ENCODE assay signal across 22 mouse cellular contexts in the genomic region with DNA sequence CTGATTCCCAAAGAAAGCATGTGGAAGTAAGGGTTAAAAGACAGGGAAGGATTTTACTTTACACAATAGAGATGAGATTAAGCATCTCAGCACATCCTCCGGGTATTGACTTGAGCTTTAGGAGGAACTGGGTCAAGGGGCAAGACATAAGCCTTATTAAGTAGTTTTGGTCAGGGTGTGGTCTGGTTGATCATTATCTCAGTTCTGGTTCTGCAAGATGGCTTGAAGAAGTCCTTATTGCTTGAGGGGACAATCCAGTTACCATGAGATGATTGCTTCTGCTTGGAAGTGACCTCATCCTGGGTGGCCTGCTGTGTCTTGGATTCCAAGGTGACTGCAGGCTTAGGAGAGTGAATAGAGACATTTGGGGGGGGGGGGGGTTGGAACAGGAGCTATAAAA. TPM values are rescaled to one million over a fixed set of nuclear protein-coding genes. Genes with fewer than 3 reads are reported as not detected.
DNase-seq lines count a peak whose midpoint lies in the region; ATAC-seq and TF ChIP-seq lines count a peak whose summit lies in the region.
"Had no signal": no experiment of that assay in that cellular context is flagged by ENCODE, and none has a peak within 500 bp of the region (broad histone marks: within the 10 kb centered on the region; RNA-seq: fewer than 3 reads in every experiment).

No protein-coding gene starts in this region.

- WGBS in heart, embryonic 13.5 days = 67% methylated on average over 1 of the region's 1 CpGs
- WGBS in embryonic facial prominence, embryonic 10.5 days = 30% methylated on average over 1 of the region's 1 CpGs
- WGBS in macrophage (ENCODE audit: missing documents) = 71% methylated on average over 1 of the region's 1 CpGs

- H3K27ac ChIP-seq in heart, embryonic 13.5 days (replicated peaks) = peak overlapping the region; percentile 32; the same call in 1 of the 2 replicates
- peak overlapping the region; percentile 65 for H3K27ac ChIP-seq in embryonic facial prominence, embryonic 10.5 days (replicated peaks)
- peak overlapping the region; percentile 15; the same call in 1 of the 2 replicates for H3K27ac ChIP-seq in macrophage
- H3K27ac ChIP-seq: embryonic facial prominence, embryonic 13.5 days; hindbrain, embryonic 15.5 days; intestine, embryonic 15.5 days; kidney, embryonic 15.5 days; limb, embryonic 13.5 days; liver, embryonic 15.5 days had no signal

- TF ChIP-seq CTCF in Patski (IDR thresholded peaks at IDR 0.05) = no peak

- peaks cover 47% of the 10 kb centered on the region for H3K4me1 ChIP-seq in heart, embryonic 13.5 days
- H3K4me1 ChIP-seq in embryonic facial prominence, embryonic 10.5 days = peaks cover 22% of the 10 kb centered on the region
- H3K4me1 ChIP-seq: hindbrain, embryonic 15.5 days; liver, embryonic 15.5 days had no signal

- no peak for DNase-seq in heart, postnatal 14 days
- DNase-seq in Patski (ENCODE audit: low read depth, low spot score) = no peak
- DNase-seq in embryonic facial prominence, embryonic 10.5 days (ENCODE audit: low spot score) = peak; percentile 19
- DNase-seq in frontal cortex, adult 2 months (ENCODE audit: extremely low spot score in 1 of 2, low spot score in 1 of 2) = no peak
- no peak for DNase-seq in cerebellum, adult 11-12 months
- DNase-seq: adrenal gland, postnatal 14 days; cerebellum, adult 8-10 months; gastrocnemius, postnatal 10 days; kidney, postnatal 4 days; layer of hippocampus, adult 9-11 months; midbrain, embryonic 14.5 days; spleen, adult 18-20 months had no signal

- no peaks in the 10 kb centered on the region for H3K27me3 ChIP-seq in heart, embryonic 13.5 days (replicated peaks)
- H3K27me3 ChIP-seq in Patski = no peaks in the 10 kb centered on the region
- no peaks in the 10 kb centered on the region for H3K27me3 ChIP-seq in embryonic facial prominence, embryonic 10.5 days (replicated peaks; ENCODE audit: low read depth, poor library complexity, severe bottlenecking)
- H3K27me3 ChIP-seq: embryonic facial prominence, embryonic 13.5 days; hindbrain, embryonic 15.5 days; intestine, embryonic 15.5 days; kidney, embryonic 15.5 days; limb, embryonic 13.5 days; liver, embryonic 15.5 days had no signal

- no peak overlapping the region for H3K9ac ChIP-seq in heart, embryonic 13.5 days
- H3K9ac ChIP-seq: embryonic facial prominence, embryonic 13.5 days; hindbrain, embryonic 15.5 days; intestine, embryonic 15.5 days; kidney, embryonic 15.5 days; limb, embryonic 13.5 days; liver, embryonic 15.5 days had no signal

- no peak for ATAC-seq in heart, embryonic 13.5 days (ENCODE audit: extremely low read depth, insufficient number of reproducible peaks, low FRiP score, low TSS enrichment)
- ATAC-seq in Patski = peak; percentile 55
- ATAC-seq: activated CD4-positive, CD25-positive, alpha-beta regulatory T cell, adult 4 months; intestine, embryonic 15.5 days had no signal

- H3K4me2 ChIP-seq in heart, embryonic 13.5 days = no peak overlapping the region
- H3K4me2 ChIP-seq: embryonic facial prominence, embryonic 13.5 days; hindbrain, embryonic 15.5 days; intestine, embryonic 15.5 days; kidney, embryonic 15.5 days; limb, embryonic 13.5 days; liver, embryonic 15.5 days had no signal

- intact Hi-C loops in heart, postnatal 14 days (cut with DNase I) = no loop called here

- no peaks in the 10 kb centered on the region for H3K9me3 ChIP-seq in heart, embryonic 13.5 days
- H3K9me3 ChIP-seq in embryonic facial prominence, embryonic 10.5 days = no peaks in the 10 kb centered on the region
- H3K9me3 ChIP-seq: embryonic facial prominence, embryonic 13.5 days; hindbrain, embryonic 15.5 days; intestine, embryonic 15.5 days; kidney, embryonic 15.5 days; limb, embryonic 13.5 days; liver, embryonic 15.5 days had no signal

- H3K79me2 ChIP-seq in macrophage (ENCODE audit: inconsistent target) = no peaks in the 10 kb centered on the region

- H3K4me3 ChIP-seq in heart, embryonic 13.5 days = no peak overlapping the region
- no peak overlapping the region for H3K4me3 ChIP-seq in embryonic facial prominence, embryonic 10.5 days
- H3K4me3 ChIP-seq in macrophage (ENCODE audit: inconsistent target) = no peak overlapping the region
- H3K4me3 ChIP-seq: embryonic facial prominence, embryonic 13.5 days; hindbrain, embryonic 15.5 days; intestine, embryonic 15.5 days; kidney, embryonic 15.5 days; limb, embryonic 13.5 days; liver, embryonic 15.5 days had no signal

- CTCF ChIA-PET in Patski (lab: Charles Lee) = interaction anchor here (1.3 kb wide), 1 partner anchor 16 kb away, joined by 3 read pairs; no protein-coding TSS in a partner anchor

- POLR2A ChIA-PET in Patski (lab: Charles Lee) = interaction anchor here (0.5 to 1.2 kb wide), 3 partner anchors 8 to 119 kb away, joined by 3 to 5 read pairs (median 3); no protein-coding TSS in a partner anchor

- H3K36me3 ChIP-seq in heart, embryonic 13.5 days = no peaks in the 10 kb centered on the region
- no peaks in the 10 kb centered on the region for H3K36me3 ChIP-seq in embryonic facial prominence, embryonic 10.5 days (replicated peaks)
- H3K36me3 ChIP-seq in macrophage (ENCODE audit: inconsistent target) = no peaks in the 10 kb centered on the region
- H3K36me3 ChIP-seq: embryonic facial prominence, embryonic 13.5 days; hindbrain, embryonic 15.5 days; intestine, embryonic 15.5 days; kidney, embryonic 15.5 days; limb, embryonic 13.5 days; liver, embryonic 15.5 days had no signal

- in situ Hi-C loops in Patski (cut with MboI; ENCODE audit: low pct_unique_long_range_greater_than_20kb) = no loop called here

RNA-seq across cellular contexts. Expression of a gene that starts 21.9 kb away (rescaled TPM):
- 165 and 173 TPM in 2 replicates for polyA plus RNA-seq in heart, embryonic 13.5 days (2015; fragmentation: Nextera tagmentation; extraction: Ambion mirVana)
- 10 to 100 TPM; 56.0 to 59.6 TPM for total RNA-seq in heart, postnatal 14 days (2021)
- polyA plus RNA-seq in Patski (2021) (800 TPM), macrophage (2018) (0.71 to 4.8 TPM (median 1.5 TPM) in 3 replicates)
- 189 and 232 TPM in 2 replicates for polyA plus RNA-seq in embryonic facial prominence, embryonic 10.5 days (2016; fragmentation: Nextera tagmentation; extraction: Ambion mirVana)
- 10 to 100 TPM in 1 of 26 experiments, 1 to 10 TPM in 12, under 1 TPM in 10, not detected in 3; 0.25 to 54.6 (median 1.1) TPM for total RNA-seq in macrophage (2018; cell fraction: chromatin; rRNA removed)
- 1 to 10 TPM in 1 of 26 experiments, under 1 TPM in 25; 0.03 to 1.0 (median 0.46) TPM for total RNA-seq in macrophage (2018; cell fraction: cytosol; rRNA removed)
- 1 to 10 TPM in 7 of 26 experiments, under 1 TPM in 11, not detected in 8; 0.17 to 9.6 (median 0.76) TPM for total RNA-seq in macrophage (2018; cell fraction: nucleus; rRNA removed)
- polyA plus RNA-seq in frontal cortex, adult 2 months (2012; rRNA removed) = 21.9 and 31.0 TPM in 2 replicates
- total RNA-seq: common myeloid progenitor, adult 5-6 weeks had no signal
- polyA plus RNA-seq: activated CD4-positive, CD25-positive, alpha-beta regulatory T cell, adult 4 months had no signal

Comparison
In these comparisons a context has a peak if more than half of its experiments do, and no peak if none do; other contexts are left out.
1. H3K27ac ChIP-seq: peak in every context shown above with its lines; median percentile 65 in embryonic facial prominence, embryonic 10.5 days; 32 in heart, embryonic 13.5 days; 15 in macrophage.